Mouse (Mus musculus) cerebellum, adult 2 months (tissue): ENCODE data around the gene Cpn2. TPM values are rescaled to one million over a fixed set of nuclear protein-coding genes. Genes with fewer than 3 reads are reported as not detected.

ENCODE experiments used
- DNase-seq, 2 experiments: peaks; one replicate each; pipeline ENCODE4 v3.0.0; 2021
- H3K27ac ChIP-seq: fragments of 200-500 bp; 2 replicates; pipeline ENCODE4 v1.5.1; 2012; ENCODE audit warnings: low read length, control low read depth, inconsistent platforms; ENCODE audit not compliant: insufficient read depth
- H3K27me3 ChIP-seq: fragments of 200-500 bp; 2 replicates; pipeline ENCODE4 v1.6.1; 2012; ENCODE audit warnings: inconsistent platforms, mild to moderate bottlenecking, low read length, moderate library complexity; ENCODE audit not compliant: control insufficient read depth, insufficient read depth
- H3K4me1 ChIP-seq: fragments of 200-500 bp; 2 replicates; pipeline ENCODE4 v1.6.1; 2011; ENCODE audit warnings: low read length; ENCODE audit not compliant: control insufficient read depth, insufficient read depth
- H3K4me3 ChIP-seq: fragments of 200-500 bp; replicated peaks from 2 replicates; pipeline ENCODE3; 2011; ENCODE audit warnings: mild to moderate bottlenecking, low read depth, low read length, control low read depth; ENCODE audit not compliant: insufficient read depth
- CTCF ChIP-seq: fragments of 200-500 bp; IDR thresholded peaks from 2 replicates; pipeline ENCODE4 v1.5.1; 2011; ENCODE audit warnings: low read depth, mild to moderate bottlenecking, control low read depth, low read length, moderate library complexity, borderline replicate concordance; ENCODE audit not compliant: insufficient read depth
- POLR2A ChIP-seq: fragments of 200-500 bp; IDR thresholded peaks from 2 replicates; pipeline ENCODE4 v1.6.1; 2011; ENCODE audit warnings: low read length, control low read depth, borderline replicate concordance; ENCODE audit not compliant: insufficient read depth
- WGBS: fragments of 180-500 bp; shearing (Covaris S2); methylation state at CpG from one replicate; pipeline ENCODE4 v1.1.7; 2018; 5-methylcytosine and 5-hydroxymethylcytosine counted together
- polyA plus RNA-seq: library from polyadenylated mRNA; depleted of rRNA; stranded (reverse); fragments of >200 nt; gene quantifications from 2 replicates; pipeline ENCODE4 v1.2.3, GENCODE M21; 2012

The Cpn2 gene
- polyA plus RNA-seq, 1 experiment: not detected

DNA sequence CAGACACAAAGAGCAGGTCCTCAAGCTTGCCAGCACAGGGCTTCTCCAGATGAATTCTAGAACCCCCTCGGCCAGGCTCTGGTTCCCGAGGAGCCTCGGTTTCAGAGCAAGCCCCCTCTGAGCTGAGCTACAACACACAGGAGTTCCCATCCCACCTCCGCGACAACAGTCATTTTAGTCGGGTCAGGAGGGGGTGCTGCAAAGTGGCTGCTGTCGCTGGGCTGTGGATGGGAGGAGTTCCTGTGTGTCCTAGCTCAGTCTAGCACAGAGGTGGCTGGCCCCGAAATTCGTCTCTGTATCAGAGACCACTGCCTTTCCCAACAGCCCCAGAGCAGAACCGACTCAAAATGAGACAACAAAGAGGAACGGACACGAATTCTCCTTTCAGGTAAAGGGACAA is 40.0 kb upstream of the Cpn2 start:
- H3K27me3 ChIP-seq: no peaks in the 10 kb centered on the region
- H3K4me3 ChIP-seq: no peak overlapping the region
- TF ChIP-seq CTCF: no peak
- TF ChIP-seq POLR2A: no peak
- H3K4me1 ChIP-seq: no peaks in the 10 kb centered on the region
- no peak for DNase-seq
- H3K27ac ChIP-seq: no peak overlapping the region
- WGBS: 69% methylated on average over 12 of the region's 12 CpGs

GRCm38 (mm10) chr16:30306102-30306501 is 38.8 kb upstream of the Cpn2 start:
- no peak for TF ChIP-seq CTCF
- no peak for TF ChIP-seq POLR2A
- Histone ChIP-seq H3K4me1 (no peaks in the 10 kb centered on the region), H3K27ac (no peak overlapping the region), H3K4me3 (no peak overlapping the region), H3K27me3 (no peaks in the 10 kb centered on the region)
- 93% methylated on average over 4 of the region's 4 CpGs for WGBS
- no peak for DNase-seq

DNA sequence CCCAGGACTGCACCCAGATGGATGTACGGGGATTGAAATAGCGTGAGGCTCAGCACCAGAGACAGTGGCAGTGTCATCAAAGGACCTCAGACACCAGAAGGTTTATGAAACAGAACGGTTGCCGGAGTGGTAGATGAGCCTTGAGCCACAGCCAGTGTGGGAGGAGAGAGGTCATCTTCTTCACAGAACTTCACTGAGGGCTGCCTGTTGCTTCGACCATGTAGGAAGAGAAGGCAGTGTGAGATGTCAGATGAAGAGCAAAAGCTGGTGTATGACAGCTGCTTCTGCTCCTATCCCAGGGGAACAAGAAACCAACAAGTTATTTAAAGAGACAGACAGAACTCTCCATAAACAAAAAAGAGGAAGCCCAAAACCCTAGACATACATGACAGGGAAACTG is 36.9 kb upstream of the Cpn2 start:
- TF ChIP-seq CTCF: no peak
- WGBS: 24% methylated on average over 5 of the region's 5 CpGs
- Histone ChIP-seq H3K27ac (no peak overlapping the region), H3K27me3 (no peaks in the 10 kb centered on the region), H3K4me1 (no peaks in the 10 kb centered on the region), H3K4me3 (no peak overlapping the region)
- no peak for DNase-seq

DNA sequence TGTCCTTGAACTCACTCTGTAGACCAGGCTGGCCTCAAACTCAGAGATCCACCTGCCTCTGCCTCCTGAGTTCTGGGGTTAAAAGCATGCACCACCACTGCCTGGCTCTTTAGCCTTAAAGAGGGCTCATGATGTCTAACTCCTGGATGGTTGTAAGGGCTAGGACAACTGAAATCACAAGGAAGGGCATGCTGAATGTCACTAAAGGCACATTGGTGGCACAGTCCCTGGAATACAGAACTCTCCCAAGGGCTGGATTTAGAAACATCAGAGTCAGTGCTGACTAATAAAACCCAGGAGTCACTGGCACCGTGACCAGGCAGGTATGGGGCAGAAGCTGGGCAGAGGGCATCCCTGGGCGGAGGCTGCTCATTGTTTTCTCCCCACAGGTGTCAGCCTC is 36.1 kb upstream of the Cpn2 start:
- DNase-seq: no peak
- Histone ChIP-seq H3K4me1 (no peaks in the 10 kb centered on the region), H3K27me3 (no peaks in the 10 kb centered on the region), H3K27ac (no peak overlapping the region), H3K4me3 (no peak overlapping the region)
- WGBS: 80% methylated on average over 2 of the region's 2 CpGs
- TF ChIP-seq CTCF: no peak
- no peak for TF ChIP-seq POLR2A

DNA sequence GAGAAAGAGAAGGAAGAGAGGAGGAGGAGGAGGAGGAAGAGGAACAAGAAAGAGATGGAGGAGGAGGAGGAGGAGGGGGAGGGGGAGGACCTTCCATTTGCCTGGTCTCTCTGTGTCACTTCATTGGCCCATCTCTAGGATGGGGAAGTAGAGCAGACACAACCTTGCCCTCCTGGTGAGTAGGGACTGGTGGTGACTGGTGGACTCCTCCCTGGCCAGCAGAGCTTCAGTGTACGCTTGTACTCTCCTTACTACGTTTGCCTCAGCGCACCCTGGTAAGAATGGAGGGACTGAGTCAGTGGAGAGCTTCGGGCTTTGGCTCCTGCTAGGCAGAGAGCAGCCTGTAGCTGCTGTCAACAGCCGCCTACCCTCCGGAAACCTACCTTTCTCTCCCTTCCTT is 35.4 kb upstream of the Cpn2 start:
- Histone ChIP-seq H3K4me3 (no peak overlapping the region), H3K27me3 (no peaks in the 10 kb centered on the region), H3K4me1 (no peaks in the 10 kb centered on the region), H3K27ac (no peak overlapping the region)
- no peak for DNase-seq
- 91% methylated on average over 6 of the region's 6 CpGs for WGBS
- TF ChIP-seq CTCF (no peak), POLR2A (no peak)

DNA sequence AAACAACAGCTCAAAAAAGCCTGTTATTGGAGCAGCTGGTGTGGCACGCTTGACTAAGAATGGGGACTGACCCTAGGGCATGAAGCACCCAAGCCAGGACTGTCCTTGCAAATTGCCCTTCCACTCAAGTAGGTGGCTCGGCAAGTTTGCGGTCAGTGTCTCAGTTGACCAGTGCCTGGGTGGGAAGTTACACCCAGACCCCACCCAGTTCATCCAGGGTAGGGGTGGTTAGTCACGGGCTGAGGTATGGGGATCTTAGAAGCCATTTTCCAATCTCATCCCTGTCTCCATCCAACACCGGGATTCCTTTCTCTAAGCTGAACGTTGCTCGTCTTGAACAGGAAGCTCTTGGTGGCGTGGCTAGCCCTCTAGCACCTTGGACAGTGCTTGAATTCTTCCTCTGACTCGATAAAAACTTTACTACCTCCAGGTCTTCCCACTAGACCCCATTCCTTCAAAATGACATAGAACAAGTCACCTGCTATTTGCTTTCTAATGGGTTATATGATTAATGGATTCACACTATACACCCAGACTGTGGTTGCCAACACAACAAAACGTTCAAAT is 32.5 kb upstream of the Cpn2 start:
- Histone ChIP-seq H3K4me3 (no peak overlapping the region), H3K4me1 (no peaks in the 10 kb centered on the region), H3K27me3 (no peaks in the 10 kb centered on the region), H3K27ac (no peak overlapping the region)
- no peak for DNase-seq
- WGBS: 83% methylated on average over 10 of the region's 10 CpGs
- no peak for TF ChIP-seq POLR2A
- no peak for TF ChIP-seq CTCF

GRCm38 (mm10) chr16:30297450-30297849 is 30.2 kb upstream of the Cpn2 start:
- Histone ChIP-seq H3K27ac (no peak overlapping the region), H3K4me1 (no peaks in the 10 kb centered on the region), H3K4me3 (no peak overlapping the region), H3K27me3 (no peaks in the 10 kb centered on the region)
- 82% methylated on average over 7 of the region's 7 CpGs for WGBS
- TF ChIP-seq POLR2A (no peak), CTCF (no peak)
- DNase-seq: no peak

GRCm38 (mm10) chr16:30296601-30297275 is 29.4 kb upstream of the Cpn2 start:
- Histone ChIP-seq H3K4me1 (no peaks in the 10 kb centered on the region), H3K4me3 (no peak overlapping the region), H3K27ac (no peak overlapping the region), H3K27me3 (no peaks in the 10 kb centered on the region)
- 89% methylated on average over 11 of the region's 11 CpGs for WGBS
- TF ChIP-seq CTCF: no peak
- no peak for TF ChIP-seq POLR2A
- DNase-seq: no peak

DNA sequence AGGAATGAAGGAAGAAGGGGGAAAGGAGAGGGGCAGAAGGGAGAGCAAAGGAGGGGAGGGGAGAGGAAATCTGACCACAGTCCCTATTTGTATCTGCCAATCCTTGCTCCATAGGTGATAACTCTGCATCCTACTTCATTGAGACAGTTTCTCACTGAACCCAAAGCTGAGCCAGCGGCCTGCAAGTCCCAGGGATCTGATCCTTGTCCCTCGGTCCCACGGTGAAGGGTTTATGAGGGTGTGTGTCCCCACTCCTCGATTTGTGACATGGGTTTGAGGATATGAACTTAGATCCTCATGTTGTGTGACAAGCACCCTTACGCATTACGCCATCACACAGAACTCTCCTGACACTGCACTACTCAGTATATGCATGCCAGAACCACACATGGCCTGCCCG is 27.8 kb upstream of the Cpn2 start:
- no peak for TF ChIP-seq CTCF
- no peak for TF ChIP-seq POLR2A
- DNase-seq: no peak
- H3K4me1 ChIP-seq: no peaks in the 10 kb centered on the region
- 93% methylated on average over 7 of the region's 7 CpGs for WGBS
- no peaks in the 10 kb centered on the region for H3K27me3 ChIP-seq
- H3K4me3 ChIP-seq: no peak overlapping the region
- H3K27ac ChIP-seq: no peak overlapping the region
